Mouse (Mus musculus) bone marrow macrophage, adult 2 months (primary cell): ENCODE measurements at regions not wholly inside any gene's neighbourhood (a gene's known extent, or its start where the extent isn't known, plus 50 kb on each side); places are given as distances from the start of the nearest gene placed in this dataset.

Experiments used
- CTCF ChIP-seq: IDR thresholded peaks from 2 replicates; pipeline ENCODE4 v1.5.1; 2012; ENCODE audit warnings: low read depth, mild to moderate bottlenecking, low read length, moderate library complexity
- POLR2A ChIP-seq: IDR thresholded peaks from 2 replicates; pipeline ENCODE4 v1.6.1; 2012; ENCODE audit warnings: mild to moderate bottlenecking, low read depth, low read length, borderline replicate concordance

- TF ChIP-seq POLR2A = no peak
- TF ChIP-seq CTCF = no peak
These were observed 314.1 kb upstream of the N6amt1 start for GRCm38 (mm10) chr16:87039861-87040260.
